Mouse (Mus musculus) spleen, adult 12 weeks (tissue): ENCODE results near the gene Car9.

Source experiments
- DNase-seq: peaks from one replicate; pipeline ENCODE4 v3.0.0; 2022; ENCODE audit warnings: low spot score

Car9 gene

GRCm38 (mm10) chr4:43493846-43494240 is 12.9 kb upstream of the Car9 start:
- DNase-seq: no peak

- no peak for DNase-seq
Observed at GRCm38 (mm10) chr4:43496587-43496986, 10.2 kb upstream of the Car9 start.

- no peak for DNase-seq
Observed at GRCm38 (mm10) chr4:43497405-43497804, 9.4 kb upstream of the Car9 start.

- DNase-seq: no peak
Observed at GRCm38 (mm10) chr4:43497946-43498345, 8.8 kb upstream of the Car9 start.

GRCm38 (mm10) chr4:43498983-43499382 is 7.8 kb upstream of the Car9 start:
- DNase-seq: no peak

GRCm38 (mm10) chr4:43499407-43500333 is 7.1 kb upstream of the Car9 start, which contains the start of gene Arhgef39:
Arhgef39 (minus strand) TSS chr4:43499695.
- peak; percentile 80 for DNase-seq

GRCm38 (mm10) chr4:43503041-43503440 is 3.7 kb upstream of the Car9 start:
- DNase-seq: no peak

GRCm38 (mm10) chr4:43503506-43503905 is 3.3 kb upstream of the Car9 start:
- DNase-seq: no peak

GRCm38 (mm10) chr4:43504269-43504668 is 2.5 kb upstream of the Car9 start:
- DNase-seq: no peak

GRCm38 (mm10) chr4:43506074-43506473 is 692 bp upstream of the Car9 start:
- no peak for DNase-seq

GRCm38 (mm10) chr4:43507938-43508665 is 1.3 kb downstream of the Car9 start:
- DNase-seq: no peak

- DNase-seq: no peak
Observed at GRCm38 (mm10) chr4:43508666-43508997, 1.9 kb downstream of the Car9 start.

- DNase-seq: no peak
Observed at GRCm38 (mm10) chr4:43509109-43509508, 2.3 kb downstream of the Car9 start.

GRCm38 (mm10) chr4:43511675-43512454 is 5.1 kb downstream of the Car9 start:
- DNase-seq: no peak

GRCm38 (mm10) chr4:43512653-43513052 is 5.9 kb downstream of the Car9 start:
- DNase-seq: no peak

- no peak for DNase-seq
Observed at GRCm38 (mm10) chr4:43513300-43513699, 6.5 kb downstream of the Car9 start.

- DNase-seq: no peak
Observed at GRCm38 (mm10) chr4:43513791-43514190, 7.0 kb downstream of the Car9 start.

GRCm38 (mm10) chr4:43515764-43516708 is 9.3 kb downstream of the Car9 start:
- no peak for DNase-seq

- no peak for DNase-seq
Observed at GRCm38 (mm10) chr4:43519551-43519950, 12.8 kb downstream of the Car9 start.

GRCm38 (mm10) chr4:43519956-43520355 is 13.2 kb downstream of the Car9 start:
- DNase-seq: peak; percentile 73

- no peak for DNase-seq
Observed at GRCm38 (mm10) chr4:43527880-43528279, 21.1 kb downstream of the Car9 start.
